Mouse (Mus musculus) liver, postnatal 0 days (tissue): ENCODE measurements around the gene Nfasc.

ENCODE experiments used
- CTCF ChIP-seq: sonication (generic); IDR thresholded peaks from 2 replicates; pipeline ENCODE4 v1.5.1; 2016; ENCODE audit warnings: antibody characterized with exemption, low read depth
- EP300 ChIP-seq: IDR thresholded peaks from 2 replicates; pipeline ENCODE4 v1.6.1; 2016; ENCODE audit warnings: antibody characterized with exemption, low read depth, mild to moderate bottlenecking

- TF ChIP-seq CTCF (no peak), EP300 (no peak)
These were observed 62.7 kb downstream of the Nfasc start for GRCm38 (mm10) chr1:132678935-132679334.
